Mouse (Mus musculus) thymus, adult 2 months (tissue): ENCODE data around the gene Dnase2b. TPM values are rescaled to one million over a fixed set of nuclear protein-coding genes. Genes with fewer than 3 reads are reported as not detected.
A peak's percentile ranks its signal among the peaks of the same experiment; 100 is the strongest.

Source experiments
- DNase-seq: peaks from one replicate; pipeline ENCODE4 v3.0.0; 2021
- H3K27ac ChIP-seq: fragments of 200-500 bp; 2 replicates; pipeline ENCODE4 v1.5.1; 2012; ENCODE audit warnings: low read length, control low read depth; ENCODE audit not compliant: control insufficient read depth, insufficient read depth
- H3K27me3 ChIP-seq: fragments of 200-500 bp; 2 replicates; pipeline ENCODE4 v1.6.1; 2012; ENCODE audit warnings: mild to moderate bottlenecking, low read length, moderate library complexity, mixed read lengths; ENCODE audit not compliant: control insufficient read depth, insufficient read depth
- H3K36me3 ChIP-seq: fragments of 200-500 bp; 2 replicates; pipeline ENCODE4 v1.6.1; 2012; ENCODE audit warnings: mild to moderate bottlenecking, low read length, moderate library complexity; ENCODE audit not compliant: control insufficient read depth, insufficient read depth
- H3K4me1 ChIP-seq: fragments of 200-500 bp; replicated peaks from 2 replicates; pipeline ENCODE4 v1.6.1; 2012; ENCODE audit warnings: low read length; ENCODE audit not compliant: control insufficient read depth, insufficient read depth
- H3K4me3 ChIP-seq: fragments of 200-500 bp; 2 replicates; pipeline ENCODE4 v1.5.1; 2012; ENCODE audit warnings: mild to moderate bottlenecking, low read length, control low read depth, moderate library complexity; ENCODE audit not compliant: control insufficient read depth, insufficient read depth
- CTCF ChIP-seq: fragments of 200-500 bp; IDR thresholded peaks from 2 replicates; pipeline ENCODE4 v1.5.1; 2012; ENCODE audit warnings: mild to moderate bottlenecking, control low read depth, low read length, moderate library complexity, borderline replicate concordance; ENCODE audit not compliant: control insufficient read depth, poor library complexity, insufficient read depth; ENCODE audit errors: extremely low read depth
- POLR2A ChIP-seq: fragments of 200-500 bp; IDR thresholded peaks from 2 replicates; pipeline ENCODE4 v1.6.1; 2012; ENCODE audit warnings: mild to moderate bottlenecking, low read length, control low read depth, moderate library complexity; ENCODE audit not compliant: control insufficient read depth, poor library complexity, insufficient read depth; ENCODE audit errors: extremely low read depth
- WGBS: fragments of 180-500 bp; shearing (Covaris S2); methylation state at CpG from one replicate; pipeline ENCODE4 v1.1.7; 2018; 5-methylcytosine and 5-hydroxymethylcytosine counted together
- polyA plus RNA-seq: library from polyadenylated mRNA; depleted of rRNA; stranded (reverse); fragments of >200 nt; gene quantifications from 2 replicates; pipeline ENCODE4 v1.2.3, GENCODE M21; 2012

Dnase2b gene
- polyA plus RNA-seq, 1 experiment = not detected

DNA sequence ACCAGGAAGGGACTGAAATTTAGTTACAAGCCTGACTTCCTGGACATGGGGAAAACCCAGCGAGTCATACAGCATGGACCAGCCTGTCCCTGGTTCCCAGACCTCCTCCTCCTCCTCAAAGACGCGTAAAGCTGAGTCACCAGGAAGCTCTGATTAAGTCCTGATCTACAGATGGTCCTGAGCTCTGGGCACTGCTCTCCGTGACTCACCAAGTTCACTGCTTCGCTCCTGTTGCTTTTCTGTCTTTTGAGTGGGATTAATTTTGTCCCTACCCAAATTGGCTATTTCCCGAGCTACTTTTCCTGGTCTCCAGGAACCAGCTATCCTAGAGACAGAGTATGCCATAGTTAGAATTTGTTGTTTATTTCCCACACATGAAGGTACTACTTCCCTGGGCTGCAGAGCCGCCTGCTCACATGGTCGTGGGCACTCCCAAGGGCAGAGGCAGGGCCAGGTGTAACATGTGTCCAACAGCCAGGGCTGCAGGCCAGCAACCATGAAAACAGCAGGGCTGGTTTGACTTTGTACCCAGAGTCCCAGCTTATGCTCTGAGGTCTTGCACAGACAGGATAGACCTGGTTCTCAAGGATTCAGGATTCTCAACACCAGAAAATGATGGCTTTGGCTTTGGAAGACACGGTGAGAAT lies 47.4 kb downstream of the Dnase2b start:
- 73% methylated on average over 9 of the region's 9 CpGs for WGBS
- Histone ChIP-seq H3K4me1 (no peaks in the 10 kb centered on the region), H3K27me3 (no peaks in the 10 kb centered on the region), H3K36me3 (no peaks in the 10 kb centered on the region), H3K27ac (no peak overlapping the region), H3K4me3 (no peak overlapping the region)
- TF ChIP-seq CTCF (no peak), POLR2A (no peak)
- DNase-seq = no peak

- TF ChIP-seq POLR2A (no peak), CTCF (no peak)
- Histone ChIP-seq H3K4me1 (no peaks in the 10 kb centered on the region), H3K36me3 (no peaks in the 10 kb centered on the region), H3K27ac (no peak overlapping the region), H3K4me3 (no peak overlapping the region), H3K27me3 (no peaks in the 10 kb centered on the region)
- 90% methylated on average over 7 of the region's 7 CpGs for WGBS
- DNase-seq = no peak
Measured at GRCm38 (mm10) chr3:146567366-146567765, 48.0 kb downstream of the Dnase2b start.

DNA sequence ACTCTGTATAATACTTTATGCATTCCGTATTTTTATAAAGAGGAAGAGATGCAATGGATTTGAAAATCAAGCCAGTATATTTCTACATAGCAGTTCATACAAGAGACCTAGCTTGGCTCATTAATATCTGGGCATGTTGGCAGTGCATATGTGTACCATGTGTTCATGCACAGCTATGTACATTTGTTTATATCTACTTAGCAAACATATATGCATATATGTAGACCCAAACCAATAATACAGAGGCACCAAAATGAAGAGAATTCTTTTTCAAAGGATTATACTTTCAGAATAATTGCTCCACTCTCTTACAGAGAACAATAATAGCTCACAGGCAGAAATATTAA lies 50.4 kb downstream of the Dnase2b start:
- WGBS = 97% methylated on average over 1 of the region's 1 CpGs
- H3K27ac ChIP-seq = no peak overlapping the region
- H3K4me1 ChIP-seq = no peaks in the 10 kb centered on the region
- H3K4me3 ChIP-seq = no peak overlapping the region
- TF ChIP-seq CTCF = no peak
- no peak for TF ChIP-seq POLR2A
- DNase-seq = no peak
- no peaks in the 10 kb centered on the region for H3K27me3 ChIP-seq
- no peaks in the 10 kb centered on the region for H3K36me3 ChIP-seq

DNA sequence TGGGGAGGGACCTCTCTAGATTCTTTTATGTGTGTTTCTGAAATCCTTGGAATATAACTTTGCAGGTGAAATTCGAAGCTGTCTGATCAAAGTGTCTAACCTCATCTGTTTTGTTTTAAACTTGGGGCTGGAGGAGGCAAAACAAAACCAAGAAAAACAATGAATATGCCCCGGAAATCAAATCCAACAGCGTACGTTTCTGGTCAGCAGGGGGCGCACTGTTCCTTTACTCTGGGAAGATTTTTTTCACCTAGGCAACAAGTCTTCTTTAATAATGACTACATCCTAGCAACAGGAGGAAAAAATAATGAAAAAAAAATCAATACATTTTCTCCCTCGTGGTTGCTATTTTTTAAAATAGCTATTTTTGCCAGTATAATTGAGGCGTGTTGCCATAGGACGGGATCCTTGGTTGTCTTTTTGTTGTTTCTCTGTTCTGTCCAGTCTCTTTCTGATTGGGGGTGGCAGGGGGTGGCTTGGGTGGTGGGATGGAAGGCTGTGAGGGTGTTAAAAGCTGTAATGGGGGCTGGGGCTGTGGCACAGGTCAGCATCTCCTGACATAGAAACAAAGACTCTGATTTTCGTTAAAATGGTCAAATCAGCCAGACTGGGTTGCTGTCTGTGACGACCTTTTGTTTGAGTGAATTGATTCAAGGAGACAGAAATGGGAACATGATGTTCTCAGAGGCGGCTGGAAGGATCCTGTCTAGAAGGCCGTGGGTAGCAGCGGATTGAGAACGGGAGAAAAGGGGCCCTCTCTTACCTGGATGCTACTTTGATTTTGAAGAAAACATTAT lies 50.9 kb downstream of the Dnase2b start:
- H3K27me3 ChIP-seq = no peaks in the 10 kb centered on the region
- WGBS = 44% methylated on average over 14 of the region's 14 CpGs
- no peaks in the 10 kb centered on the region for H3K4me1 ChIP-seq
- peak; percentile 69 for DNase-seq
- TF ChIP-seq POLR2A (no peak), CTCF (no peak)
- H3K27ac ChIP-seq = no peak overlapping the region
- H3K36me3 ChIP-seq = no peaks in the 10 kb centered on the region
- H3K4me3 ChIP-seq = no peak overlapping the region

DNA sequence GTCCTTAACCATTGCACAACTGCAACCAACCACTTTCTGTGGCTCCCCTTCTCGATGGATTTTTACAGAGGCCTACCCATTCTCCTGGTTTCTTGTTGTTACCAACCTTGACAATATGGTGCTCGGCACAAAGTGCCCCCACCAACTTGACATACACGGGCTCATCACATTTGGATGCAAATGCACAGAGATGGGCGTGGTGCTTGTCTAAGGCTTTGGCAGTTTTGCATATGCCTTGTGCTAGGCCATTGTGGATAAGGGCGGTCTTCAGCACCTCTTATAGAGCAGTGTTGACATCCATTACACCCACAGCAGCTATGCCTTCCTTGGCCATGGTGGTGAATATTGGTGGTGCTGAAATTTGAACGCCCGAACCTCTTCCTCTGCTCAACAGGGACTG lies 52.5 kb downstream of the Dnase2b start:
- H3K4me1 ChIP-seq = no peaks in the 10 kb centered on the region
- DNase-seq = no peak
- no peaks in the 10 kb centered on the region for H3K36me3 ChIP-seq
- TF ChIP-seq CTCF (no peak), POLR2A (no peak)
- H3K27me3 ChIP-seq = no peaks in the 10 kb centered on the region
- WGBS = 97% methylated on average over 7 of the region's 7 CpGs
- H3K4me3 ChIP-seq = no peak overlapping the region
- H3K27ac ChIP-seq = no peak overlapping the region

GRCm38 (mm10) chr3:146557507-146557906 lies 57.9 kb downstream of the Dnase2b start:
- no peaks in the 10 kb centered on the region for H3K4me1 ChIP-seq
- WGBS = 94% methylated on average over 6 of the region's 6 CpGs
- TF ChIP-seq CTCF (no peak), POLR2A (no peak)
- no peak overlapping the region for H3K4me3 ChIP-seq
- H3K27ac ChIP-seq = no peak overlapping the region
- DNase-seq = no peak
- H3K36me3 ChIP-seq = no peaks in the 10 kb centered on the region
- H3K27me3 ChIP-seq = no peaks in the 10 kb centered on the region
